Mouse (Mus musculus): Measurements from ENCODE around the gene Trip13. TPM values are rescaled to one million over a fixed set of nuclear protein-coding genes. Genes with fewer than 3 reads are reported as not detected.
A peak's percentile ranks its signal among the peaks of the same experiment; 100 is the strongest.

Trip13 gene
- 42.2 and 44.4 TPM in 2 replicates for polyA plus RNA-seq (2015; fragmentation: Nextera tagmentation; extraction: Ambion mirVana)

DNA sequence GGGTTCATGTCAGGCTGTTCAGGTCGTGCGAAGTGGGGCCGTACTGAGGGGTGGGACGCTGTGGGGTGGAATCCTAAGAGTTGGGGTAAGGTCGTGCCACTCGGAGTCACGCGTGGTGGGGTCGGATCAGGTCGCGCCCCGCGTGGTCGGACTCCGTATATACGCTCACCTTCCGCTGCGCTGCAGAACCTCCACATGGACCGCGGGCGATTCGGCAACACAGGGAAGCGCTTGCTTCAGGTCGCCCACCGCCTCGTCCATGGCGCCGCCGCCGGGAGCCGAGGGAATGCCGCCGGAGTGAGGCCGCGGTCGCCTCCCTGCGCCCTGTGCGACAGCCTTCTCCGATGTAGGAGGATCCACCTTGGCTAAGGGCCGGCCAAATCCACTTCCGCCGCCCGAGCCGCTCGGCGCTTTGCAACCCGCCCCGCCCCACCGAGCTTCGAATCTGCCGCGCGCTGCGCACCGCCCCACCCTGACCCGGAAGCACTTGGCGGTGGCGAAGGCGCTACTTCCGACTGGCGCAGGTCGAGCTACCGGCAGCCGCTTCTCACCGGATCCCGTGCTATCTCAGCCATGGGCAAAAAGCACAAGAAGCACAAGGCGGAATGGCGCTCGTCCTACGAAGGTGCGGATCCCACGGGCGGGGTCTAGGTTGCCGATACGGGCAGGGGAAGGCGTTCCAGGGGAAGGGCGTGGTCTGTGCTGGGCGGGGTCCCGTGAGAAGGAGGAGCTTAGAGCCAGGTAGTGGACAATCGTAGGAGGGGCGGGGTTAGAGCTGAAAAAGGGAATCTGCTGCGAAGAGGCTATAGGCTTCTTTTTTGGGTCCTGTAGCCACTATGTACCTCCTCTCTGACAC lies at the start of gene Trip13, which contains the start of gene Brd9:
Gene Trip13, minus strand, starts transcription at position 464 of the 856 bp plus-strand sequence.
Gene Brd9, plus strand, starts transcription at position 491 of the 856 bp plus-strand sequence.
- H3K27ac ChIP-seq, result peak within 1 kb of the TSS; percentile 94
- peak within 1 kb of the TSS; percentile 85 for H3K9ac ChIP-seq
- no peaks in the 10 kb centered on the region for H3K27me3 ChIP-seq
- no peaks in the 10 kb centered on the region for H3K9me3 ChIP-seq
- peak within 1 kb of the TSS; percentile 76 for H3K4me2 ChIP-seq
- H3K36me3 ChIP-seq, result peaks cover 21% of the 10 kb centered on the region
- ATAC-seq (ENCODE audit: borderline replicate concordance, extremely low read depth, low FRiP score, low TSS enrichment), result peak; percentile 98
- peaks cover 14% of the 10 kb centered on the region for H3K4me1 ChIP-seq
- WGBS, result 0% methylated on average over 76 of the region's 82 CpGs
- peak within 1 kb of the TSS; percentile 89 for H3K4me3 ChIP-seq

DNA sequence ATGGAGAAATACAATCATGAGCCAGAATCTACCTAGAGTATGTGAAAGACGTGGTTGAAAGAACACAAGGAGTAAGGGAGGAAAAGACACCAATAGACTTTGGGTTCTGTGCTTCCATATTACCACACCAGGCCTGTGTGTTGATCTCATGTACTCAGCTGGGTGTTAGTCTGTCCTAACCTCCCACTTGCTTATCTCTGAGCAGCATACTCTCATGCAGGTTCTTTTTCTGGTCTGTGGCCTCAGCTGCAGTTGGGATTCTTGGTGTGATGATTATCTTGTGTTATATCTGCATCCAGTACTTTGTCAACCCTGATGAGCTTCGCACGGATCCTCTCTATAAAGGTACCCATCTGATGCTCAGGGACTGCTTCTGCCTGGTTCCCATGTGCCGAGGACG lies 39.4 kb upstream of the Trip13 start:
- H3K4me3 ChIP-seq, result no peak overlapping the region
- H3K9ac ChIP-seq, result no peak overlapping the region
- H3K4me2 ChIP-seq, result no peak overlapping the region
- no peaks in the 10 kb centered on the region for H3K4me1 ChIP-seq
- 81% methylated on average over 5 of the region's 5 CpGs for WGBS
- no peak overlapping the region for H3K27ac ChIP-seq
- no peaks in the 10 kb centered on the region for H3K9me3 ChIP-seq
- H3K36me3 ChIP-seq, result no peaks in the 10 kb centered on the region
- no peaks in the 10 kb centered on the region for H3K27me3 ChIP-seq
- no peak for ATAC-seq (ENCODE audit: borderline replicate concordance, extremely low read depth, low FRiP score, low TSS enrichment)

- Histone ChIP-seq H3K27ac (no peak overlapping the region), H3K36me3 (no peaks in the 10 kb centered on the region), H3K4me1 (0 out of 2 replicates have a peak, but pooled peaks cover 3% of the 10 kb centered on the region), H3K4me2 (no peak overlapping the region), H3K4me3 (no peak overlapping the region), H3K9ac (no peak overlapping the region), H3K27me3 (no peaks in the 10 kb centered on the region), H3K9me3 (no peaks in the 10 kb centered on the region)
- 75% methylated on average over 3 of the region's 3 CpGs for WGBS
- no peak for ATAC-seq (ENCODE audit: borderline replicate concordance, extremely low read depth, low FRiP score, low TSS enrichment)
These were observed 36.9 kb upstream of the Trip13 start for GRCm38 (mm10) chr13:73974523-73974922.

DNA sequence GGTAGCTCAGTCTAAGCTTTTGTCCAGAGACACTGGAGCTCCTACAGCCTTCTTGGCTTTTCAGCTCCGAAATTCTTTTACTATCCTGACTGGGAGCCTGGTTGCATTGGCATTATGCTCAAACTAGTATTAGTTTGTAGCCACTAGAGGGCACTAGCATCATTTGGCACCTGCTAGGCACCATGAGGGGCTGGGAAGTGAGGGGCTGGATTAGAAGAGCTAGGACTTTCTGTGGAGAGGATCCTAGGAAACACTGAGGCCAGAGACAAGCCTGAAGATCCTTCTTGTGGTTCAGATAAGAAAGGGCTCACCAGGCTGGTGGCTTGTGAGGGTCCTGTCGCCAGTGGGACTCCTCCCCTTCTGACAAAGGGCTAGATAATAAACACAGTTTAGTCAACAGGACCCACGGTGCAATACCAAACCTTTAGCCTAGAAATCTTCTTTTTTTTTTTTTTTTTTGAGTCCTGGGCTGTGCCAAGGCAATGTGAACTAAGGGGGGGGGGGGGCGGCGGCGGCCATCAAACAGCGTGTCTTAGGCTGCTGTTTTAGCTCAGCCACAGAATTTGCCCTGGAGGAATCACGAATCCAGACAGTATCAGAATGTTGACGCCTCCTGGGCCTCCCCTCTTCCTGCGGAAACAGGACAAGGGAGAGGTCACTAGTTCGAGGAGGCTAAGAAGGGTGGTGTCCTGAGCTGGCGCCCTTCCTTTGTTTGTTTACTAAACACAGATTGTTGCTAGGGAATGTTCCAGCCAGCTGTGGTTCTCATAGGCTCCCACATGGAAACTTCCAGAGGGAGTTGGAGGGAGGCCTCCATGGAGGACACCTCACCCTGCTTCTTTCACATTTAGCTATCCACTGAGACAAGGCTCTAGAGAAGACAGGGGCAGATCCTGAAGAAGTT lies 33.2 kb upstream of the Trip13 start:
- 14% methylated on average over 12 of the region's 12 CpGs for WGBS
- Histone ChIP-seq H3K4me1 (0 out of 2 replicates have a peak, but pooled peaks cover 3% of the 10 kb centered on the region), H3K36me3 (no peaks in the 10 kb centered on the region), H3K4me2 (peak overlapping the region; percentile 39), H3K4me3 (no peak overlapping the region), H3K9ac (no peak overlapping the region), H3K27ac (no peak overlapping the region), H3K9me3 (no peaks in the 10 kb centered on the region), H3K27me3 (no peaks in the 10 kb centered on the region)
- peak; percentile 80 for ATAC-seq (ENCODE audit: borderline replicate concordance, extremely low read depth, low FRiP score, low TSS enrichment)

DNA sequence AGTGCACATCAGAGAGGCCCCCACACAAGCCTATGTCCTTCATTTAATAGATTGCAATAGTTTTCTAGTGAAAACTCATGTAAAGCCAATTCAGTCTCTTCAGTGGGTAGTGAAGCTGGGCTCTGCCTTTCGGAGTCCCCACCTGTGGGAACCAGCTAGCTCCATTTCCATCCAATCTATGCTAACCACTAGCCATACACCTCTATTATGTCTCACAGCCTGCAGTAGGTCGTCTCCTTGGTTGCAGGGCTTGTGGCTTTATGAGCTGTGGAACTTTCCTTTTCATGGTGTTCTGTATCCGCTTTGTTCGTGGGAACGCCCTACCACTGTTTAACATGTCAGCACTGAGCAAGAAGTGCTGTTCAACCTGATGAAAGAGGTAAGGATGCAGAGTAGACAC lies 26.0 kb upstream of the Trip13 start, which contains the start of gene Zdhhc11:
Gene Zdhhc11, plus strand, starts transcription at position 301 of the 400 bp plus-strand sequence.
- Histone ChIP-seq H3K4me2 (no peak within 1 kb of the TSS), H3K4me1 (no peaks in the 10 kb centered on the region), H3K27ac (no peak within 1 kb of the TSS), H3K4me3 (no peak within 1 kb of the TSS), H3K27me3 (no peaks in the 10 kb centered on the region), H3K36me3 (peaks cover 20% of the 10 kb centered on the region), H3K9me3 (no peaks in the 10 kb centered on the region), H3K9ac (no peak within 1 kb of the TSS)
- ATAC-seq (ENCODE audit: borderline replicate concordance, extremely low read depth, low FRiP score, low TSS enrichment), result no peak
- WGBS, result 81% methylated on average over 5 of the region's 5 CpGs

- H3K4me1 ChIP-seq, result no peaks in the 10 kb centered on the region
- H3K4me3 ChIP-seq, result no peak overlapping the region
- 77% methylated on average over 4 of the region's 4 CpGs for WGBS
- H3K9ac ChIP-seq, result no peak overlapping the region
- no peaks in the 10 kb centered on the region for H3K27me3 ChIP-seq
- peaks cover 42% of the 10 kb centered on the region for H3K36me3 ChIP-seq
- no peak for ATAC-seq (ENCODE audit: borderline replicate concordance, extremely low read depth, low FRiP score, low TSS enrichment)
- no peak overlapping the region for H3K27ac ChIP-seq
- H3K9me3 ChIP-seq, result no peaks in the 10 kb centered on the region
- H3K4me2 ChIP-seq, result no peak overlapping the region
These were observed 23.6 kb upstream of the Trip13 start for GRCm38 (mm10) chr13:73961177-73961576.

DNA sequence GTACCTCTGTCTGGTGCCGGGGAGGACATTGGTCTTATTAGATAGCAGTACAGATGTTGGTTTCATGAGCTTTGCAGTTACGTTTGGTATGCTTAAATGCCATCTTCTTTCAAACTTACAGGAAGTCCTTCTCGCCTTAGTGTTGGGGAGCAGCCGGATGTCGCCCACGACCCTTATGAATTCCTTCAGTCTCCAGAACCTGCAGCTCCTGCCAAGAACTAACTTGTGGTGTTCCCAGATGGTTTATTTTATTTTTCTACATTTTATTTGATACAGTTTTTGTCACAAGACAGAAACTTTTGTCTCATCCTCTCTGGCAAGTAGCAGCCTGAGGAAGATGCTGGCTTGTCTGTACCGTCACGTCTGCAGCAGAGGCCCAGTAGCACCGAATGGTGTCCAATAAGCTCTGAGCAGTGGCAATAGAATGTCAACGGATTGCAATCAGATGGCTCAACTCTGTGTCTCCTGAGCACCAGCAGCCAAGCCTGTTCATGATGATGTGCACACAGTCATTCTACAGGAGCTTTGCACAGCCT lies 22.6 kb upstream of the Trip13 start:
- no peak overlapping the region for H3K4me3 ChIP-seq
- H3K9me3 ChIP-seq, result no peaks in the 10 kb centered on the region
- ATAC-seq (ENCODE audit: borderline replicate concordance, extremely low read depth, low FRiP score, low TSS enrichment), result no peak
- H3K4me1 ChIP-seq, result no peaks in the 10 kb centered on the region
- no peak overlapping the region for H3K9ac ChIP-seq
- H3K27ac ChIP-seq, result no peak overlapping the region
- WGBS, result 87% methylated on average over 10 of the region's 10 CpGs
- no peak overlapping the region for H3K4me2 ChIP-seq
- peaks cover 51% of the 10 kb centered on the region for H3K36me3 ChIP-seq
- H3K27me3 ChIP-seq, result no peaks in the 10 kb centered on the region

- H3K4me1 ChIP-seq, result no peaks in the 10 kb centered on the region
- peaks cover 85% of the 10 kb centered on the region for H3K36me3 ChIP-seq
- no peak overlapping the region for H3K27ac ChIP-seq
- no peak overlapping the region for H3K9ac ChIP-seq
- WGBS, result 90% methylated on average over 5 of the region's 5 CpGs
- H3K4me3 ChIP-seq, result no peak overlapping the region
- no peak for ATAC-seq (ENCODE audit: borderline replicate concordance, extremely low read depth, low FRiP score, low TSS enrichment)
- H3K4me2 ChIP-seq, result no peak overlapping the region
- H3K9me3 ChIP-seq, result no peaks in the 10 kb centered on the region
- no peaks in the 10 kb centered on the region for H3K27me3 ChIP-seq
These were observed 17.9 kb upstream of the Trip13 start for GRCm38 (mm10) chr13:73955531-73955930.

GRCm38 (mm10) chr13:73954666-73955065 lies 17.1 kb upstream of the Trip13 start:
- H3K36me3 ChIP-seq, result peaks cover 85% of the 10 kb centered on the region
- H3K9ac ChIP-seq, result no peak overlapping the region
- H3K4me2 ChIP-seq, result no peak overlapping the region
- no peaks in the 10 kb centered on the region for H3K27me3 ChIP-seq
- H3K4me1 ChIP-seq, result no peaks in the 10 kb centered on the region
- 64% methylated on average over 6 of the region's 6 CpGs for WGBS
- no peak overlapping the region for H3K27ac ChIP-seq
- no peaks in the 10 kb centered on the region for H3K9me3 ChIP-seq
- H3K4me3 ChIP-seq, result no peak overlapping the region
- no peak for ATAC-seq (ENCODE audit: borderline replicate concordance, extremely low read depth, low FRiP score, low TSS enrichment)

GRCm38 (mm10) chr13:73953551-73954130 lies 16.1 kb upstream of the Trip13 start:
- Histone ChIP-seq H3K9ac (no peak overlapping the region), H3K27me3 (no peaks in the 10 kb centered on the region), H3K4me2 (no peak overlapping the region), H3K9me3 (no peaks in the 10 kb centered on the region), H3K36me3 (peaks cover 84% of the 10 kb centered on the region), H3K4me1 (no peaks in the 10 kb centered on the region), H3K27ac (no peak overlapping the region), H3K4me3 (no peak overlapping the region)
- 90% methylated on average over 1 of the region's 1 CpGs for WGBS
- no peak for ATAC-seq (ENCODE audit: borderline replicate concordance, extremely low read depth, low FRiP score, low TSS enrichment)

DNA sequence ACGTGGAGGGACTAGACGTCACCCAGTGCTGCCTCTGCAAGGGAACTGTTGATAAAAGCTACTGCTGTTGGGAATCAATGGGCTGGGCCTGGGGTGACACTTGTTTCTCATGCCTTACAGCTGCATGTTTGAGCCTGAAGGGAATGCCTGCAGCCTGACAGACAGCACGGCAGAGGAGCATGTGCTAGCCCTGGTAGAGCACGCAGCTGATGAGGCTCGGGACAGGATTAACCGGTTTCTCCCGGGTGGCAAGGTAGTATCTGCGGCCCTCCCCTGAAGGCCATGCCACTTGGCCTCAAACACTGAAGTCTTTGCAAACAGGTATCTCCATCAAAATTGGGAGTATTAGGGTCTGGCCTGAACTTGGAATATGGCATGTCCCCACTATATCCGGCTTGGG lies 7.0 kb upstream of the Trip13 start:
- ATAC-seq (ENCODE audit: borderline replicate concordance, extremely low read depth, low FRiP score, low TSS enrichment), result no peak
- H3K27me3 ChIP-seq, result no peaks in the 10 kb centered on the region
- peaks cover 71% of the 10 kb centered on the region for H3K36me3 ChIP-seq
- H3K4me1 ChIP-seq, result no peaks in the 10 kb centered on the region
- H3K9ac ChIP-seq, result no peak overlapping the region
- H3K9me3 ChIP-seq, result no peaks in the 10 kb centered on the region
- WGBS, result 89% methylated on average over 9 of the region's 9 CpGs
- no peak overlapping the region for H3K4me3 ChIP-seq
- H3K27ac ChIP-seq, result no peak overlapping the region
- no peak overlapping the region for H3K4me2 ChIP-seq

Data from lung, embryonic 15.5 days (tissue).